Mouse (Mus musculus) MEL (cell line): ENCODE data around the gene Ppp1r1b. TPM values are rescaled to one million over a fixed set of nuclear protein-coding genes. Genes with fewer than 3 reads are reported as not detected.

Experiments
- DNase-seq: peaks from one replicate; pipeline ENCODE4 v3.0.0; 2011; ENCODE audit warnings: low read depth, low spot score
- H3K27ac ChIP-seq: 2 replicates; pipeline ENCODE4 v1.5.1; 2012; ENCODE audit warnings: low read depth, mild to moderate bottlenecking, control low read depth, low read length, moderate library complexity; ENCODE audit not compliant: control insufficient read depth
- H3K27me3 ChIP-seq, 2 experiments: fragments of 150-350 bp in 1 of 2; sonication (generic) in 1 of 2; 2 replicates each; pipeline ENCODE4 v1.6.1; 2012; ENCODE audit warnings: low read length in 2 of 2, mild to moderate bottlenecking in 2 of 2, improper control_type of control experiment in 1 of 2, moderate library complexity in 1 of 2; ENCODE audit not compliant: insufficient read depth in 2 of 2, control insufficient read depth in 1 of 2
- H3K36me3 ChIP-seq, 2 experiments: 2 replicates each; pipeline ENCODE4 v1.6.1; 2012 to 2014; ENCODE audit warnings: low read length in 2 of 2, improper control_type of control experiment in 1 of 2, inconsistent platforms in 1 of 2, mild to moderate bottlenecking in 1 of 2; ENCODE audit not compliant: insufficient read depth in 2 of 2, control insufficient read depth in 1 of 2
- H3K4me1 ChIP-seq, 2 experiments: fragments of 150-350 bp in 1 of 2; sonication (generic) in 1 of 2; 2 replicates each; pipeline ENCODE4 v1.6.1; 2012; ENCODE audit warnings: low read length in 2 of 2, improper control_type of control experiment in 1 of 2, mild to moderate bottlenecking in 1 of 2; ENCODE audit not compliant: insufficient read depth in 2 of 2, control insufficient read depth in 1 of 2
- H3K4me3 ChIP-seq, 2 experiments: fragments of 150-350 bp in 1 of 2; sonication (generic) in 1 of 2; 2 replicates each; pipeline ENCODE4 v1.5.1; 2012; ENCODE audit warnings: low read depth in 2 of 2, low read length in 2 of 2, mild to moderate bottlenecking in 2 of 2, moderate library complexity in 2 of 2, control low read depth in 1 of 2, improper control_type of control experiment in 1 of 2; ENCODE audit not compliant: control insufficient read depth in 1 of 2, insufficient read depth in 1 of 2
- H3K79me2 ChIP-seq: 2 replicates; pipeline ENCODE4 v1.6.1; 2012; ENCODE audit warnings: mild to moderate bottlenecking, low read length, moderate library complexity; ENCODE audit not compliant: control insufficient read depth, poor library complexity, insufficient read depth
- H3K9ac ChIP-seq: 2 replicates; pipeline ENCODE4 v1.6.1; 2012; ENCODE audit warnings: low read depth, mild to moderate bottlenecking, control low read depth, low read length, moderate library complexity; ENCODE audit not compliant: control insufficient read depth, poor library complexity, severe bottlenecking
- H3K9me3 ChIP-seq: fragments of 150-350 bp; sonication (generic); replicated peaks from 2 replicates; pipeline ENCODE4 v1.6.1; 2012; ENCODE audit warnings: mild to moderate bottlenecking, low read length, improper control_type of control experiment, moderate library complexity; ENCODE audit not compliant: insufficient read depth
- BHLHE40 ChIP-seq: IDR thresholded peaks from 2 replicates; pipeline ENCODE4 v1.6.1; 2012; ENCODE audit warnings: low read depth, mild to moderate bottlenecking, inconsistent platforms, low read length, improper control_type of control experiment, borderline replicate concordance
- E2F4 ChIP-seq: IDR thresholded peaks from 2 replicates; pipeline ENCODE4 v1.6.1; 2011; ENCODE audit warnings: low read depth, low read length, improper control_type of control experiment, borderline replicate concordance
- ETS1 ChIP-seq: IDR thresholded peaks from 2 replicates; pipeline ENCODE4 v1.6.1; 2012; ENCODE audit warnings: low read depth, mild to moderate bottlenecking, inconsistent platforms, low read length, improper control_type of control experiment, moderate library complexity
- MAX ChIP-seq: IDR thresholded peaks from 2 replicates; pipeline ENCODE4 v1.6.1; 2011; ENCODE audit warnings: low read length, improper control_type of control experiment
- MEF2A ChIP-seq: IDR thresholded peaks from 2 replicates; pipeline ENCODE4 v1.6.1; 2014; ENCODE audit warnings: low read depth, mild to moderate bottlenecking, inconsistent platforms, low read length, improper control_type of control experiment; ENCODE audit not compliant: poor library complexity, insufficient replicate concordance, severe bottlenecking; ENCODE audit errors: extremely low read depth
- MXI1 ChIP-seq: IDR thresholded peaks from 2 replicates; pipeline ENCODE4 v1.6.1; 2011; ENCODE audit warnings: mild to moderate bottlenecking, low read depth, low read length, improper control_type of control experiment
- NRF1 ChIP-seq: IDR thresholded peaks from 2 replicates; pipeline ENCODE4 v1.6.1; 2014; ENCODE audit warnings: low read depth, mild to moderate bottlenecking, inconsistent platforms, low read length, improper control_type of control experiment, moderate library complexity; ENCODE audit not compliant: poor library complexity, insufficient read depth, severe bottlenecking
- POLR2A ChIP-seq, 2 experiments: IDR thresholded peaks; 2 replicates each; pipeline ENCODE4 v1.6.1; 2011 to 2012; ENCODE audit warnings: low read length in 2 of 2, mild to moderate bottlenecking in 2 of 2, control low read depth in 1 of 2, improper control_type of control experiment in 1 of 2, low read depth in 1 of 2, moderate library complexity in 1 of 2; ENCODE audit not compliant: control insufficient read depth in 1 of 2, insufficient read depth in 1 of 2, poor library complexity in 1 of 2
- POLR2AphosphoS2 ChIP-seq: IDR thresholded peaks from 2 replicates; pipeline ENCODE4 v1.6.1; 2011; ENCODE audit warnings: low read length, improper control_type of control experiment
- RAD21 ChIP-seq: IDR thresholded peaks from 2 replicates; pipeline ENCODE4 v1.6.1; 2011; ENCODE audit warnings: mild to moderate bottlenecking, low read depth, low read length, improper control_type of control experiment
- USF1 ChIP-seq: IDR thresholded peaks from 2 replicates; pipeline ENCODE4 v1.6.1; 2014; ENCODE audit warnings: low read depth, mild to moderate bottlenecking, inconsistent platforms, low read length, improper control_type of control experiment, moderate library complexity
- USF2 ChIP-seq, 2 experiments: IDR thresholded peaks; 2 replicates each; pipeline ENCODE4 v1.6.1; 2011 to 2012; ENCODE audit warnings: improper control_type of control experiment in 2 of 2, low read length in 2 of 2, borderline replicate concordance in 1 of 2, inconsistent platforms in 1 of 2, low read depth in 1 of 2, mild to moderate bottlenecking in 1 of 2; ENCODE audit not compliant: insufficient read depth in 1 of 2
- ZNF384 ChIP-seq: IDR thresholded peaks from 2 replicates; pipeline ENCODE4 v1.6.1; 2012; ENCODE audit warnings: low read depth, mild to moderate bottlenecking, inconsistent platforms, low read length, improper control_type of control experiment
- polyA plus RNA-seq, 2 experiments: library from polyadenylated mRNA; stranded (reverse) in 1 of 2; unstranded in 1 of 2; fragments of >175 nt in 1 of 2; fragments of >200 nt in 1 of 2; gene quantifications; 2 replicates each; pipeline versions ENCODE4 v1.2.1 to v1.2.4; 2012; ENCODE audit warnings: low replicate concordance in 2 of 2, low read depth in 1 of 2; ENCODE audit not compliant: insufficient read length in 2 of 2, insufficient read depth in 1 of 2, missing spikeins in 1 of 2
- total RNA-seq: library from RNA; depleted of rRNA; stranded (reverse); fragments of 300-350 nt; gene quantifications from 2 replicates; pipeline ENCODE4 v1.2.3, GENCODE M21; 2012

Gene Ppp1r1b
- total and polyA plus RNA-seq, 3 experiments, result 35.2 to 114 TPM; not detected in 1

GRCm38 (mm10) chr11:98352272-98352990 is 4.2 kb downstream of the Ppp1r1b start:
- Histone ChIP-seq H3K9ac (no peak overlapping the region), H3K27me3 (no peaks in the 10 kb centered on the region), H3K36me3 (peaks cover 0 to 15% of the 10 kb centered on the region in 2 experiments; a peak in 2 of 4 replicates), H3K9me3 (no peaks in the 10 kb centered on the region), H3K27ac (no peak overlapping the region), H3K4me3 (no peak overlapping the region), H3K4me1 (peaks cover 10 to 27% of the 10 kb centered on the region in 2 experiments), H3K79me2 (peaks cover 5% of the 10 kb centered on the region)
- no peak for DNase-seq
- TF ChIP-seq MXI1, result no peak

- no peak for DNase-seq
- Histone ChIP-seq H3K27me3 (no peaks in the 10 kb centered on the region), H3K36me3 (peaks cover 0 to 15% of the 10 kb centered on the region in 2 experiments; a peak in 2 of 4 replicates), H3K27ac (no peak overlapping the region), H3K9ac (no peak overlapping the region), H3K4me1 (peaks cover 13 to 30% of the 10 kb centered on the region in 2 experiments), H3K9me3 (no peaks in the 10 kb centered on the region), H3K79me2 (peaks cover 6% of the 10 kb centered on the region), H3K4me3 (no peak overlapping the region)
- TF ChIP-seq NRF1 (no peak), E2F4 (no peak), ETS1 (no peak), USF2 (IDR thresholded peaks at IDR 0.05; ENCODE audit: borderline replicate concordance in 1 of 2, insufficient read depth in 1 of 2, low read depth in 1 of 2, low read length in 2 of 2) (no peak), POLR2A (IDR thresholded peaks at IDR 0.05; ENCODE audit: control insufficient read depth in 1 of 2, insufficient read depth in 1 of 2, low read depth in 1 of 2, low read length in 2 of 2, poor library complexity in 1 of 2) (no peak), BHLHE40 (no peak), MXI1 (no peak), RAD21 (no peak), POLR2AphosphoS2 (no peak), USF1 (no peak), MAX (no peak), ZNF384 (no peak), MEF2A (no peak)
Observed at GRCm38 (mm10) chr11:98353651-98354211, 5.5 kb downstream of the Ppp1r1b start.
